9 mouse cellular contexts compared by ENCODE assay signal in genomic region chr2:152738341-152738740, GRCm38 (mm10). TPM values are rescaled to one million over a fixed set of nuclear protein-coding genes. Genes with fewer than 3 reads are reported as not detected.
DNase-seq lines count a peak whose midpoint lies in the region; ATAC-seq and TF ChIP-seq lines count a peak whose summit lies in the region.
"Had no signal": no experiment of that assay in that cellular context is flagged by ENCODE, and none has a peak within 500 bp of the region (broad histone marks: within the 10 kb centered on the region; RNA-seq: fewer than 3 reads in every experiment).

No protein-coding gene starts in this region.

- no peak for TF ChIP-seq EP300 in MEL (IDR thresholded peaks at IDR 0.05; ENCODE audit: low read depth in 1 of 2, low read length in 2 of 2)

- peak overlapping the region; percentile 87 for H3K4me3 ChIP-seq in heart, embryonic 10.5 days
- peak overlapping the region in 1 of 2 experiments; percentile 65; a peak in 2 of 4 replicates for H3K4me3 ChIP-seq in MEL (ENCODE audit: control insufficient read depth in 1 of 2, insufficient read depth in 1 of 2, low read depth in 2 of 2, low read length in 2 of 2)
- H3K4me3 ChIP-seq in hindbrain, embryonic 10.5 days = peak overlapping the region; percentile 86
- peak overlapping the region; percentile 68 for H3K4me3 ChIP-seq in midbrain, embryonic 11.5 days (ENCODE audit: low read depth, low read length)

- 55% methylated on average over 2 of the region's 2 CpGs for WGBS in heart, embryonic 10.5 days
- WGBS in hindbrain, embryonic 10.5 days = 56% methylated on average over 2 of the region's 2 CpGs
- 62% methylated on average over 2 of the region's 2 CpGs for WGBS in midbrain, embryonic 11.5 days

- no peak for TF ChIP-seq CTCF in MEL (IDR thresholded peaks at IDR 0.05 in 2 of 3, conservative IDR thresholded peaks at IDR 0.05 in 1 of 3; ENCODE audit: control insufficient read depth in 1 of 3, insufficient read depth in 1 of 3, low read depth in 2 of 3, low read length in 3 of 3, poor library complexity in 1 of 3, severe bottlenecking in 1 of 3)

- no peak for DNase-seq in heart, embryonic 10.5 days (ENCODE audit: low spot score)
- DNase-seq in heart, adult 8-10 months (ENCODE audit: low spot score) = no peak
- DNase-seq in MEL (ENCODE audit: low read depth, low spot score) = peak; percentile 35
- DNase-seq in hindbrain, embryonic 10.5 days (ENCODE audit: low spot score) = no peak
- DNase-seq in midbrain, embryonic 11.5 days (ENCODE audit: low spot score, missing footprints) = no peak
- DNase-seq in c-Kit-positive CD71-positive TER-119-positive erythroid progenitor cells, embryonic 14.5 days (ENCODE audit: low spot score) = no peak
- no peak for DNase-seq in thymus, adult 18-20 months
- no peak for DNase-seq in right cerebral cortex, adult 2 months (ENCODE audit: low spot score in 2 of 2)

- peak overlapping the region; percentile 91 for H3K4me2 ChIP-seq in midbrain, embryonic 11.5 days

- ATAC-seq in midbrain, embryonic 11.5 days (ENCODE audit: low FRiP score) = no peak

- no peak; a peak in 2 of 4 replicates for TF ChIP-seq POLR2A in MEL (IDR thresholded peaks at IDR 0.05; ENCODE audit: control insufficient read depth in 1 of 2, insufficient read depth in 1 of 2, low read depth in 1 of 2, low read length in 2 of 2, poor library complexity in 1 of 2)

- no peaks in the 10 kb centered on the region for H3K27me3 ChIP-seq in heart, embryonic 10.5 days (ENCODE audit: insufficient read depth, poor library complexity, severe bottlenecking)
- no peaks in the 10 kb centered on the region for H3K27me3 ChIP-seq in MEL (ENCODE audit: control insufficient read depth in 1 of 2, insufficient read depth in 2 of 2, low read length in 2 of 2)
- H3K27me3 ChIP-seq in hindbrain, embryonic 10.5 days (ENCODE audit: insufficient read depth, poor library complexity, severe bottlenecking) = no peaks in the 10 kb centered on the region; the same call in 1 of the 2 replicates
- H3K27me3 ChIP-seq in midbrain, embryonic 11.5 days (ENCODE audit: control insufficient read depth, insufficient read depth, low read length) = no peaks in the 10 kb centered on the region

- TF ChIP-seq RAD21 in MEL (IDR thresholded peaks at IDR 0.05; ENCODE audit: low read depth, low read length) = no peak

- H3K36me3 ChIP-seq in heart, embryonic 10.5 days = peaks cover 8% of the 10 kb centered on the region
- peaks cover 0 to 28% of the 10 kb centered on the region in 2 experiments; a peak in 2 of 4 replicates for H3K36me3 ChIP-seq in MEL (ENCODE audit: control insufficient read depth in 1 of 2, insufficient read depth in 2 of 2, low read length in 2 of 2)
- peaks cover 10% of the 10 kb centered on the region; the same call in 1 of the 2 replicates for H3K36me3 ChIP-seq in hindbrain, embryonic 10.5 days
- H3K36me3 ChIP-seq in midbrain, embryonic 11.5 days (ENCODE audit: control insufficient read depth, insufficient read depth, low read length) = no peaks in the 10 kb centered on the region

- H3K79me2 ChIP-seq in MEL (ENCODE audit: control insufficient read depth, insufficient read depth, low read length, poor library complexity) = peaks cover 18% of the 10 kb centered on the region

- peak overlapping the region; percentile 97 for H3K27ac ChIP-seq in heart, embryonic 10.5 days
- peak overlapping the region; percentile 90 for H3K27ac ChIP-seq in MEL (ENCODE audit: control insufficient read depth, low read depth, low read length)
- H3K27ac ChIP-seq in hindbrain, embryonic 10.5 days = peak overlapping the region; percentile 95
- H3K27ac ChIP-seq in midbrain, embryonic 11.5 days (ENCODE audit: low read depth, low read length) = no peak overlapping the region
- H3K27ac ChIP-seq: macrophage had no signal

- H3K9ac ChIP-seq in MEL (ENCODE audit: control insufficient read depth, low read depth, low read length, poor library complexity, severe bottlenecking) = peak overlapping the region; percentile 70
- H3K9ac ChIP-seq in midbrain, embryonic 11.5 days (ENCODE audit: low read length) = peak overlapping the region; percentile 89; the same call in 1 of the 2 replicates

- no peaks in the 10 kb centered on the region for H3K9me3 ChIP-seq in heart, embryonic 10.5 days
- H3K9me3 ChIP-seq in MEL (replicated peaks; ENCODE audit: insufficient read depth, low read length) = no peaks in the 10 kb centered on the region
- H3K9me3 ChIP-seq in hindbrain, embryonic 10.5 days = no peaks in the 10 kb centered on the region
- H3K9me3 ChIP-seq in midbrain, embryonic 11.5 days (ENCODE audit: control insufficient read depth, low read length) = no peaks in the 10 kb centered on the region

- H3K4me1 ChIP-seq in heart, embryonic 10.5 days = peaks cover 84% of the 10 kb centered on the region
- peaks cover 0 to 44% of the 10 kb centered on the region in 2 experiments; a peak in 3 of 4 replicates for H3K4me1 ChIP-seq in MEL (ENCODE audit: control insufficient read depth in 1 of 2, insufficient read depth in 2 of 2, low read length in 2 of 2)
- H3K4me1 ChIP-seq in hindbrain, embryonic 10.5 days (replicated peaks) = peaks cover 88% of the 10 kb centered on the region
- peaks cover 48% of the 10 kb centered on the region for H3K4me1 ChIP-seq in midbrain, embryonic 11.5 days (ENCODE audit: control insufficient read depth, insufficient read depth, low read length)

TF ChIP-seq in MEL, 35 proteins besides CTCF, POLR2A, EP300 and RAD21:
- no peak for TF ChIP-seq HCFC1 (IDR thresholded peaks at IDR 0.05; ENCODE audit: low read depth, low read length)
- TF ChIP-seq POLR2AphosphoS5 (IDR thresholded peaks at IDR 0.05; ENCODE audit: borderline replicate concordance, low read depth, low read length) = peak; percentile 13; the same call in 1 of the 2 replicates
- TF ChIP-seq TBP (IDR thresholded peaks at IDR 0.05; ENCODE audit: low read depth, low read length) = 0 out of 2 replicates have a peak, but pooled peaks have one; percentile 8

RNA-seq across cellular contexts. Expression of gene Id1, which starts 2.3 kb away (rescaled TPM):
- polyA plus RNA-seq in heart, embryonic 10.5 days (2016; fragmentation: Nextera tagmentation; extraction: Ambion mirVana) = 92.5 and 124 TPM in 2 replicates
- 10 to 100 TPM; 43.3 to 63.6 (median 58.4) TPM for total RNA-seq in heart, adult 8-10 months (2022)
- total RNA-seq in MEL (2012; rRNA removed) = 59.8 and 102 TPM in 2 replicates
- polyA plus RNA-seq in MEL (2012; ENCODE audit: insufficient read depth in 1 of 2, insufficient read length in 2 of 2, low read depth in 1 of 2, low replicate concordance in 2 of 2, missing spikeins in 1 of 2) = 100 to 1,000 TPM in 1 of 2 experiments, not detected in 1; 486 TPM
- polyA plus RNA-seq in hindbrain, embryonic 10.5 days (2016; fragmentation: Nextera tagmentation; extraction: Ambion mirVana) = 168 and 176 TPM in 2 replicates
- 66.0 and 70.7 TPM in 2 replicates for polyA plus RNA-seq in midbrain, embryonic 11.5 days (2014; fragmentation: Nextera tagmentation; extraction: Ambion mirVana)

RNA-seq across cellular contexts. Expression of gene Cox4i2, which starts 15.6 kb away (rescaled TPM):
- 18.8 and 21.1 TPM in 2 replicates for polyA plus RNA-seq in heart, embryonic 10.5 days (2016; fragmentation: Nextera tagmentation; extraction: Ambion mirVana)
- total RNA-seq in heart, adult 8-10 months (2022) = 10 to 100 TPM; 10.3 to 16.2 (median 12.4) TPM
- total RNA-seq in MEL (2012; rRNA removed) = not detected in 2 replicates
- polyA plus RNA-seq in MEL (2012; ENCODE audit: insufficient read depth in 1 of 2, insufficient read length in 2 of 2, low read depth in 1 of 2, low replicate concordance in 2 of 2, missing spikeins in 1 of 2) = under 1 TPM in 1 of 2 experiments, not detected in 1; 0.17 TPM
- 5.0 and 5.1 TPM in 2 replicates for polyA plus RNA-seq in hindbrain, embryonic 10.5 days (2016; fragmentation: Nextera tagmentation; extraction: Ambion mirVana)
- polyA plus RNA-seq in midbrain, embryonic 11.5 days (2014; fragmentation: Nextera tagmentation; extraction: Ambion mirVana) = 2.8 and 3.7 TPM in 2 replicates
- polyA plus RNA-seq: macrophage had no signal

RNA-seq across cellular contexts. Expression of gene Mcts2, which starts 51.5 kb away (rescaled TPM):
- 28.0 and 33.2 TPM in 2 replicates for polyA plus RNA-seq in heart, embryonic 10.5 days (2016; fragmentation: Nextera tagmentation; extraction: Ambion mirVana)
- total RNA-seq in heart, adult 8-10 months (2022) = 10 to 100 TPM; 15.0 to 19.6 (median 16.6) TPM
- total RNA-seq in MEL (2012; rRNA removed) = 1.6 and 2.7 TPM in 2 replicates
- polyA plus RNA-seq in MEL (2012; ENCODE audit: insufficient read depth in 1 of 2, insufficient read length in 2 of 2, low read depth in 1 of 2, low replicate concordance in 2 of 2, missing spikeins in 1 of 2) = 1 to 10 TPM in 1 of 2 experiments, not detected in 1; 3.0 TPM
- polyA plus RNA-seq in hindbrain, embryonic 10.5 days (2016; fragmentation: Nextera tagmentation; extraction: Ambion mirVana) = 41.1 and 48.7 TPM in 2 replicates
- 43.4 and 48.6 TPM in 2 replicates for polyA plus RNA-seq in midbrain, embryonic 11.5 days (2014; fragmentation: Nextera tagmentation; extraction: Ambion mirVana)
